Mouse (Mus musculus) liver, embryonic 14.5 days (tissue): ENCODE measurements around the gene 1700080O16Rik. TPM values are rescaled to one million over a fixed set of nuclear protein-coding genes. Genes with fewer than 3 reads are reported as not detected.

ENCODE experiments used
- ATAC-seq: fragments of 200-750 bp; cut with Nextera tagmentation; 2 replicates; pipeline ENCODE4 v1.8.0; 2017; ENCODE audit warnings: moderate number of reproducible peaks, mild to moderate bottlenecking, moderate library complexity; ENCODE audit not compliant: insufficient read depth
- DNase-seq, 3 experiments: peaks; one replicate each; pipeline ENCODE4 v3.0.0-alpha.2; 2012 to 2013; ENCODE audit warnings: low read depth in 3 of 3, low spot score in 3 of 3
- H3K27ac ChIP-seq: fragments of 300-500 bp; sonication (generic); 2 replicates; pipeline ENCODE4 v1.5.1; 2014; ENCODE audit warnings: moderate library complexity, mild to moderate bottlenecking, control low read depth, inconsistent platforms
- H3K27me3 ChIP-seq: fragments of 300-500 bp; sonication (generic); 2 replicates; pipeline ENCODE4 v1.6.1; 2014; ENCODE audit warnings: mild to moderate bottlenecking, low read length, moderate library complexity; ENCODE audit not compliant: control insufficient read depth, insufficient read depth
- H3K36me3 ChIP-seq: fragments of 300-500 bp; sonication (generic); replicated peaks from 2 replicates; pipeline ENCODE4 v1.6.1; 2014; ENCODE audit warnings: low read depth; ENCODE audit not compliant: control insufficient read depth, insufficient read depth
- H3K4me1 ChIP-seq, 2 experiments: fragments of 200-500 bp in 1 of 2; fragments of 300-500 bp in 1 of 2; sonication (generic) in 1 of 2; replicated peaks; 2 replicates each; pipeline ENCODE4 v1.6.1; 2012 to 2014; ENCODE audit warnings: antibody characterized with exemption in 1 of 2, inconsistent platforms in 1 of 2, low read length in 1 of 2; ENCODE audit not compliant: control insufficient read depth in 2 of 2, insufficient read depth in 2 of 2
- H3K4me2 ChIP-seq: fragments of 300-500 bp; sonication (generic); 2 replicates; pipeline ENCODE4 v1.6.1; 2014; ENCODE audit warnings: low read depth, mild to moderate bottlenecking, control low read depth, moderate library complexity
- H3K4me3 ChIP-seq, 2 experiments: fragments of 200-500 bp in 1 of 2; fragments of 300-500 bp in 1 of 2; sonication (generic) in 1 of 2; 2 replicates each; pipeline ENCODE4 v1.5.1; 2012 to 2014; ENCODE audit warnings: low read depth in 2 of 2, low read length in 2 of 2, mild to moderate bottlenecking in 2 of 2, control low read depth in 1 of 2, inconsistent platforms in 1 of 2, moderate library complexity in 1 of 2; ENCODE audit not compliant: insufficient read depth in 1 of 2
- H3K9ac ChIP-seq: fragments of 300-500 bp; sonication (generic); replicated peaks from 2 replicates; pipeline ENCODE4 v1.6.1; 2014; ENCODE audit warnings: mild to moderate bottlenecking, control low read depth, moderate library complexity
- H3K9me3 ChIP-seq: fragments of 300-500 bp; sonication (generic); 2 replicates; pipeline ENCODE4 v1.6.1; 2016; ENCODE audit warnings: low read length, mixed read lengths; ENCODE audit not compliant: control insufficient read depth
- CTCF ChIP-seq: IDR thresholded peaks from 2 replicates; pipeline ENCODE4 v1.5.1; 2016; ENCODE audit warnings: antibody characterized with exemption, low read depth, control low read depth
- EP300 ChIP-seq: IDR thresholded peaks from 2 replicates; pipeline ENCODE4 v1.6.1; 2016; ENCODE audit warnings: antibody characterized with exemption, low read depth
- WGBS: fragments of 180-500 bp; shearing (Covaris S2); extraction: QIAGEN DNeasy Blood & Tissue Kit; methylation state at CpG from one replicate; pipeline ENCODE4 v1.1.7; 2014; ENCODE audit not compliant: insufficient replicate concordance; 5-methylcytosine and 5-hydroxymethylcytosine counted together
- polyA plus RNA-seq, 2 experiments: library from polyadenylated mRNA; depleted of rRNA in 1 of 2; stranded (reverse) in 1 of 2; unstranded in 1 of 2; fragments of >200 nt; fragmentation: Nextera tagmentation in 1 of 2; extraction: Ambion mirVana in 1 of 2; gene quantifications; 2 replicates each; pipeline versions ENCODE4 v1.2.1 to v1.2.3; 2012 to 2014

The 1700080O16Rik gene
- polyA plus RNA-seq, 2 experiments: not detected

GRCm38 (mm10) chrX:51948071-51948470 is 24.5 kb downstream of the 1700080O16Rik start:
- Histone ChIP-seq H3K4me1 (no peaks in the 10 kb centered on the region), H3K9me3 (no peaks in the 10 kb centered on the region), H3K27ac (no peak overlapping the region), H3K36me3 (no peaks in the 10 kb centered on the region), H3K27me3 (no peaks in the 10 kb centered on the region), H3K4me2 (no peak overlapping the region), H3K4me3 (no peak overlapping the region), H3K9ac (no peak overlapping the region)
- WGBS: 62% methylated on average over 3 of the region's 3 CpGs
- TF ChIP-seq CTCF (no peak), EP300 (no peak)
- ATAC-seq (no peak), DNase-seq (no peak)

GRCm38 (mm10) chrX:51938076-51938475 is 34.5 kb downstream of the 1700080O16Rik start:
- no peaks in the 10 kb centered on the region for H3K36me3 ChIP-seq
- no peaks in the 10 kb centered on the region for H3K4me1 ChIP-seq
- TF ChIP-seq CTCF (no peak), EP300 (no peak)
- H3K4me2 ChIP-seq: no peak overlapping the region
- DNase-seq (no peak), ATAC-seq (no peak)
- H3K9ac ChIP-seq: no peak overlapping the region
- 40% methylated on average over 5 of the region's 5 CpGs for WGBS
- no peaks in the 10 kb centered on the region for H3K9me3 ChIP-seq
- no peaks in the 10 kb centered on the region for H3K27me3 ChIP-seq
- no peak overlapping the region for H3K4me3 ChIP-seq
- no peak overlapping the region for H3K27ac ChIP-seq

GRCm38 (mm10) chrX:51919091-51919490 is 53.5 kb downstream of the 1700080O16Rik start:
- Histone ChIP-seq H3K9me3 (no peaks in the 10 kb centered on the region), H3K27me3 (no peaks in the 10 kb centered on the region), H3K36me3 (no peaks in the 10 kb centered on the region), H3K27ac (no peak overlapping the region), H3K9ac (no peak overlapping the region), H3K4me3 (no peak overlapping the region), H3K4me1 (no peaks in the 10 kb centered on the region), H3K4me2 (no peak overlapping the region)
- 59% methylated on average over 4 of the region's 4 CpGs for WGBS
- no peak for DNase-seq
- TF ChIP-seq CTCF (no peak), EP300 (no peak)
- no peak for ATAC-seq

Other genes with a start within 250 kb of the 1700080O16Rik start
- gene Usp26, start 171.5 kb downstream of the 1700080O16Rik start, polyA plus RNA-seq (2012; rRNA removed): 0.02 TPM in 1 of 2 replicates, not detected in the other
- not detected in 2 replicates for gene Usp26, start 171.5 kb downstream of the 1700080O16Rik start, polyA plus RNA-seq (2014; fragmentation: Nextera tagmentation; extraction: Ambion mirVana)
- 2.3 and 3.2 TPM in 2 replicates for gene Gpc4, start 192.5 kb upstream of the 1700080O16Rik start, polyA plus RNA-seq (2012; rRNA removed)
- 3.9 and 4.2 TPM in 2 replicates for gene Gpc4, start 192.5 kb upstream of the 1700080O16Rik start, polyA plus RNA-seq (2014; fragmentation: Nextera tagmentation; extraction: Ambion mirVana)